Mouse (Mus musculus) embryonic facial prominence, embryonic 12.5 days (tissue): ENCODE data around the gene Snx25. TPM values are rescaled to one million over a fixed set of nuclear protein-coding genes. Genes with fewer than 3 reads are reported as not detected.

Source experiments
- ATAC-seq: fragments of 200-750 bp; cut with Nextera tagmentation; 2 replicates; pipeline ENCODE4 v1.8.0; 2017; ENCODE audit not compliant: insufficient number of reproducible peaks, insufficient read depth, low FRiP score, low TSS enrichment
- H3K27ac ChIP-seq: fragments of 300-500 bp; sonication (generic); 2 replicates; pipeline ENCODE4 v1.5.1; 2016; ENCODE audit warnings: mild to moderate bottlenecking
- H3K27me3 ChIP-seq: fragments of 300-500 bp; sonication (generic); 2 replicates; pipeline ENCODE4 v1.6.1; 2016; ENCODE audit warnings: mild to moderate bottlenecking, moderate library complexity
- H3K36me3 ChIP-seq: fragments of 300-500 bp; sonication (generic); 2 replicates; pipeline ENCODE4 v1.6.1; 2016; ENCODE audit warnings: mild to moderate bottlenecking
- H3K4me1 ChIP-seq: fragments of 300-500 bp; sonication (generic); 2 replicates; pipeline ENCODE4 v1.6.1; 2016
- H3K4me2 ChIP-seq: fragments of 300-500 bp; sonication (generic); replicated peaks from 2 replicates; pipeline ENCODE4 v1.6.1; 2016; ENCODE audit warnings: mild to moderate bottlenecking, moderate library complexity
- H3K4me3 ChIP-seq: fragments of 300-500 bp; sonication (generic); 2 replicates; pipeline ENCODE4 v1.5.1; 2016; ENCODE audit warnings: mild to moderate bottlenecking
- H3K9ac ChIP-seq: fragments of 300-500 bp; sonication (generic); 2 replicates; pipeline ENCODE4 v1.6.1; 2016; ENCODE audit warnings: mild to moderate bottlenecking, moderate library complexity
- H3K9me3 ChIP-seq: fragments of 300-500 bp; sonication (generic); 2 replicates; pipeline ENCODE4 v1.6.1; 2016; ENCODE audit warnings: mild to moderate bottlenecking, moderate library complexity
- WGBS: fragments of 180-500 bp; shearing (Covaris S2); methylation state at CpG from one replicate; pipeline ENCODE4 v1.1.7; 2016; 5-methylcytosine and 5-hydroxymethylcytosine counted together
- polyA plus RNA-seq: library from polyadenylated mRNA; unstranded; fragments of >200 nt; fragmentation: Nextera tagmentation; extraction: Ambion mirVana; gene quantifications from 2 replicates; pipeline ENCODE4 v1.2.1, GENCODE M21; 2016

The Snx25 gene
- 5.5 and 6.6 TPM in 2 replicates for polyA plus RNA-seq

DNA sequence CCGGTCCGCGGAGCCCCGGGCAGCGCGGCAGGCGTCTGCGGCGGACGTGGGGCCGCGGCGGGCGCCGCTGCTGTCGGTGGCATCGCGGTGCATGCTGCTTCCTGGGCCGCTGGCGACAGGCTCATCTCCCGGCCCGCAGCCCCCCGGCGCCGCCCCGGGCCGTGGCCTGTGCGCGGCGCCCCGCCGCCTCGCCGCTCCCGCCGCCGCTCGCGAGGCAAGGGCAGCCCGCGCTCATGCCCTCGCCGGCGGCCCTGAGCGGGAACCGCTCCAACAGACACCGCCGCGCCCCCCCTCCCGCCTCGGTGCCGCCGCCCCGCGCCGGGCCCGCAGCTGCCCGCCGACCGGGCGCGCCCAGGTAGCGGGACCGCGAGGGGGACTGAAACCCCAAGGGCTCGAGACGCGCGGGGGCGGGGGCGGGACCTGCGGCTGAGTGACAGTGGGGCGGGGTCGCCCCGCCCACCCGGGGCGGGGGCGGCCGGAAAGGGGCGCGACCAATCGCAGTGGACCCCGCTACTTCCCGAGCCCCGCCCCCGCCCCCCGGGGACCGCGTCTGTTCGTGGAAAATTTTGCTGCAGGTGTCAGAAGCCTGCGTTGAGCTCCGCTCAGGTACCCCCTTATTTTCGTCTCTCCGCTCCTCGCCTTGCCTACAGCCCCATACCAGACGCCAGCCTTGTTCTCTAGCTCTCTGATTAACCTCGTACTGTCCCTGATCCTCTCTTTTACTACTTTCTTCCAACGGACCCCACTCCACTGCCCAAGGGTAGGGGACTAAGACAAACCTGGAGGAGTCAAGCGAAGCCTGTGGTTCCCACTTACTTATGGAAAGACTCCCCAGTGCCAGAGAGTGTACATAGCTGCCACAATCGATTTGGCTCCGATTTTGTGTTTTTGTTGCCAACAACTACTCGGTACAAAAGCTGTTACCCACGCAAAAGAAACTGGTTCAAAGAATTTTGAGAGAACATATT is at the start of gene Snx25:
TSS of gene Snx25 (minus strand) at position 96 of the 968 bp plus-strand sequence.
- peak within 1 kb of the TSS; percentile 91 for H3K4me2 ChIP-seq
- H3K27me3 ChIP-seq: 0 out of 2 replicates have a peak, but pooled peaks cover 4% of the 10 kb centered on the region
- H3K27ac ChIP-seq: no peak within 1 kb of the TSS; the same call in 1 of the 2 replicates
- 4% methylated on average over 81 of the region's 103 CpGs for WGBS
- no peaks in the 10 kb centered on the region for H3K36me3 ChIP-seq
- H3K4me3 ChIP-seq: peak within 1 kb of the TSS; percentile 80
- ATAC-seq: peak; percentile 75
- H3K4me1 ChIP-seq: peaks cover 6% of the 10 kb centered on the region
- no peaks in the 10 kb centered on the region for H3K9me3 ChIP-seq
- H3K9ac ChIP-seq: peak within 1 kb of the TSS; percentile 87

DNA sequence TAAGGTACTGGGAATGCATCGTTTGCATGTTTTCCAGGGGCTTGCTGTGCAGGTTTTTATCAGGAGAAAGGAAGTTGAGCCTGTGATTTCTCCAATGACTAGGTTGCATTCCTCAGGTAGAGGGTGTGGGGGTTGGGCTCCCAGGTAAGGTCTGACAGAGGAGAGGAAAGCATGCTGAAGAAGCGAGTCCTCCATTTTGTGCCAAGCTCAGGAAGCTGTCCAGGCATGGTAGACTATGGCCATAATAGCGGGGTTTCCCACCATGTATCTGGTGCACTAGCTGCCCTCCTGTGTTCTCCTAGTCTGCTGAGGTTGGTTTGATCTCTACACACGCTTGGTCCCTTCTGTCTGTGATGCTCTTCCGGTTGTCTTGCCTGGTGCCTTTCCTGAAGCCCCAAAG is 45.7 kb upstream of the Snx25 start:
- WGBS: 82% methylated on average over 5 of the region's 5 CpGs
- Histone ChIP-seq H3K27ac (no peak overlapping the region), H3K4me2 (no peak overlapping the region), H3K4me1 (no peaks in the 10 kb centered on the region), H3K27me3 (no peaks in the 10 kb centered on the region), H3K9me3 (no peaks in the 10 kb centered on the region), H3K9ac (no peak overlapping the region), H3K36me3 (peaks cover 33% of the 10 kb centered on the region), H3K4me3 (no peak overlapping the region)
- ATAC-seq: no peak

GRCm38 (mm10) chr8:46196877-46197276 is 44.9 kb upstream of the Snx25 start:
- H3K9me3 ChIP-seq: no peaks in the 10 kb centered on the region
- no peak for ATAC-seq
- H3K4me1 ChIP-seq: no peaks in the 10 kb centered on the region
- 71% methylated on average over 3 of the region's 3 CpGs for WGBS
- H3K36me3 ChIP-seq: peaks cover 25% of the 10 kb centered on the region
- no peak overlapping the region for H3K4me2 ChIP-seq
- no peak overlapping the region for H3K9ac ChIP-seq
- H3K4me3 ChIP-seq: no peak overlapping the region
- H3K27ac ChIP-seq: no peak overlapping the region
- H3K27me3 ChIP-seq: no peaks in the 10 kb centered on the region

DNA sequence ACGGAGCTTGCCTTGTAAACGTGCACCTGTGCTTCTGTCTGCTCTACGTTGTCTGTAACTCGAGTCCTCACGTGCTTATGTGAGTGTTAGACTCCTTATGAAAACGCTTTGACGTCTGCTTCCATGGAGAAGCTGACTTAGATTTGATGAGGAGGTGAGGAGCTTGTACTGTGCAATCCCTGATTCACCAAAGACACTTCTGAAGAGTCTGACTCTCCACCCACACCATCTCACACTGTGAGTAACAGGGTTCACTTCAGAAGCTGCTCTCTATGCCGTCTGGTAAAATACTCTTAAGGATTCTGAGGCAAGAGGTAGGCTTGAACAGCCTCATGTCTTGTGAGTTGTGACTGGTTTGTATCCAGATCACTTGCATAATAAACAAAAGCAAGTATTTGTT is 41.1 kb upstream of the Snx25 start:
- H3K27ac ChIP-seq: no peak overlapping the region
- no peaks in the 10 kb centered on the region for H3K9me3 ChIP-seq
- H3K36me3 ChIP-seq: peaks cover 19% of the 10 kb centered on the region
- ATAC-seq: no peak
- WGBS: 85% methylated on average over 8 of the region's 8 CpGs
- no peaks in the 10 kb centered on the region for H3K27me3 ChIP-seq
- H3K4me2 ChIP-seq: no peak overlapping the region
- H3K4me3 ChIP-seq: no peak overlapping the region
- no peaks in the 10 kb centered on the region for H3K4me1 ChIP-seq
- no peak overlapping the region for H3K9ac ChIP-seq

- no peak overlapping the region for H3K9ac ChIP-seq
- H3K9me3 ChIP-seq: no peaks in the 10 kb centered on the region
- 8% methylated on average over 2 of the region's 2 CpGs for WGBS
- no peak overlapping the region for H3K27ac ChIP-seq
- H3K27me3 ChIP-seq: no peaks in the 10 kb centered on the region
- H3K4me1 ChIP-seq: no peaks in the 10 kb centered on the region
- H3K4me2 ChIP-seq: no peak overlapping the region
- ATAC-seq: no peak
- H3K36me3 ChIP-seq: 0 out of 2 replicates have a peak, but pooled peaks cover 8% of the 10 kb centered on the region
- no peak overlapping the region for H3K4me3 ChIP-seq
Observed at GRCm38 (mm10) chr8:46185361-46185760, 33.4 kb upstream of the Snx25 start.

DNA sequence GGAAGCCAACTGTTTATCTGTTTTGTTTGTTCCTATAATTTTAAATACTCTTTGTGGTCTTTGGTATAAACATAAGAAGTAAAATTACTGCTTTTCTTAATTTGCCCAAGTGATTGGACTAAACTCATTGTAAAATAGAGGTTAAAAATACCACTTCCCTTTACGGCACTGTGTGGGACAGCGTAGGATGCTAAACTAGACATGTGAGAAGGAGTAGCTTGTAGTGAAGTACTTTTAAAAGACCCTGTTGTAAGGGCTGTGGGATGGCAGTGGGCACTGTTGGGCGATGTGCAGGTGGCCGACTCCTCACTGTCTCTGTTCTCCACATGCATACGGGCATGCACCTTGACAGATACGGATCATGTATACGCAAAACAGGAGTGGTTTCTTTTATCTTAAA is 28.2 kb upstream of the Snx25 start:
- ATAC-seq: no peak
- Histone ChIP-seq H3K9me3 (no peaks in the 10 kb centered on the region), H3K4me1 (no peaks in the 10 kb centered on the region), H3K4me2 (no peak overlapping the region), H3K36me3 (peaks cover 3% of the 10 kb centered on the region; the same call in 1 of the 2 replicates), H3K27me3 (no peaks in the 10 kb centered on the region), H3K9ac (no peak overlapping the region), H3K4me3 (no peak overlapping the region), H3K27ac (no peak overlapping the region)
- WGBS: 92% methylated on average over 7 of the region's 7 CpGs

DNA sequence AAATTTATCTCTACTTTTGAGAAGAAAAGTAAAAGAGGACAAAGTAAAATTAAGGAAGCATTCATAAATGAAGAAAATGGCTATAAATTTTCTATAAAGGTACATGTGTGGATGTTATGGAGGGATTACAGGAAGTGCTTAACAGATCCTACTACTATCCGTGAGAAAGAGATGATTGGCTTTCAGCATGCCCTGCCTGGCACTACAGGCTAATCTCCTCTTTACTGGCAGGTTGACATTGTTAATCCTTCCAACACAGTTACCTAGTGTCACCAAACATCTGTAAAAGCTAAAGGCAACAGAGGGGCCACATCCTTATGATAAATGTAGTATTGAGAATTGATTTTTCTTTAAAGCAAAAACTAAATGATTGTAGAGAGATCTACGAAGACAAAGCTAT is 21.7 kb upstream of the Snx25 start:
- Histone ChIP-seq H3K4me1 (no peaks in the 10 kb centered on the region), H3K9ac (no peak overlapping the region), H3K9me3 (no peaks in the 10 kb centered on the region), H3K4me3 (no peak overlapping the region), H3K27me3 (no peaks in the 10 kb centered on the region), H3K27ac (no peak overlapping the region), H3K4me2 (no peak overlapping the region), H3K36me3 (peaks cover 10% of the 10 kb centered on the region)
- WGBS: 86% methylated on average over 2 of the region's 2 CpGs
- ATAC-seq: no peak

DNA sequence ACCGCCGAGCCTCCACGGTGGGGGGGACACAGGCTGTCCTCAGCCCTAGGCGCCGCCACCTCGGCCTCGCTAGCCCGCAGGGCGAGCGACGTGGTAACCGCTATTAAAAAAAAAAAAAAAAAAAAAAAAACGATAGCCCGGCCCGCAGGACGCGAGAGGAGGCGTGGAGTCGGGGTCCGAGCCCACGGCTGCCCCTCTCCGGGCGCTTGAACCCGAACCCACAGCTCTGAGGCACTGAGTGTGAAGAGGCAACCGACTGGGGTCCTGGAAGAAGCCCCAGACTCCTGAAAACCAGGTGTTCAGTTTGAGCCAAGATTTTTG is 11.9 kb upstream of the Snx25 start:
- Histone ChIP-seq H3K9me3 (no peaks in the 10 kb centered on the region), H3K9ac (peak overlapping the region; percentile 79), H3K27me3 (no peaks in the 10 kb centered on the region), H3K27ac (peak overlapping the region; percentile 85), H3K36me3 (no peaks in the 10 kb centered on the region), H3K4me1 (0 out of 2 replicates have a peak, but pooled peaks cover 4% of the 10 kb centered on the region), H3K4me3 (peak overlapping the region; percentile 68), H3K4me2 (peak overlapping the region; percentile 56)
- ATAC-seq: peak; percentile 28; the same call in 1 of the 2 replicates
- WGBS: 1% methylated on average over 24 of the region's 25 CpGs

GRCm38 (mm10) chr8:46162953-46163869 is 11.3 kb upstream of the Snx25 start:
- Histone ChIP-seq H3K9me3 (no peaks in the 10 kb centered on the region), H3K4me1 (0 out of 2 replicates have a peak, but pooled peaks cover 4% of the 10 kb centered on the region), H3K36me3 (no peaks in the 10 kb centered on the region), H3K4me2 (peak overlapping the region; percentile 56), H3K27ac (peak overlapping the region; percentile 85), H3K9ac (peak overlapping the region; percentile 79), H3K4me3 (peak overlapping the region; percentile 68), H3K27me3 (no peaks in the 10 kb centered on the region)
- ATAC-seq: peak; percentile 98
- 2% methylated on average over 69 of the region's 77 CpGs for whole genome bisulfite sequencing

- no peak overlapping the region for H3K27ac ChIP-seq
- H3K4me1 ChIP-seq: peaks cover 6% of the 10 kb centered on the region; the same call in 1 of the 2 replicates
- no peak for ATAC-seq
- H3K27me3 ChIP-seq: 0 out of 2 replicates have a peak, but pooled peaks cover 4% of the 10 kb centered on the region
- no peak overlapping the region for H3K9ac ChIP-seq
- peak overlapping the region; percentile 91 for H3K4me2 ChIP-seq
- H3K4me3 ChIP-seq: peak overlapping the region; percentile 80; the same call in 1 of the 2 replicates
- H3K36me3 ChIP-seq: no peaks in the 10 kb centered on the region
- WGBS: 36% methylated on average over 2 of the region's 2 CpGs
- no peaks in the 10 kb centered on the region for H3K9me3 ChIP-seq
Observed at GRCm38 (mm10) chr8:46153042-46153441, 1.1 kb upstream of the Snx25 start.
